Mouse (Mus musculus) gastrocnemius, postnatal 4 days (tissue): ENCODE results near the gene Fam241a. TPM values are rescaled to one million over a fixed set of nuclear protein-coding genes. Genes with fewer than 3 reads are reported as not detected.

ENCODE experiments used
- DNase-seq, 2 experiments: peaks; one replicate each; pipeline ENCODE4 v3.0.0; 2021 to 2022; ENCODE audit warnings: low spot score in 2 of 2, mixed read lengths in 2 of 2
- long read RNA-seq, 2 experiments: library from polyadenylated mRNA; stranded (forward); transcript quantifications; one replicate each; pipeline ENCODE4 v2.0.0; 2021
- total RNA-seq, 2 experiments: library from RNA; stranded (reverse); gene quantifications; 2 replicates each; pipeline ENCODE4 v1.2.3; 2021

The Fam241a gene
- 1 to 10 TPM; 8.9 to 10.0 TPM for total RNA-seq
- long read RNA-seq, experiment 1, transcript Fam241a-202 (2 exons, 2,234 nt): major isoform, 19 of 19 reads
- long read RNA-seq, experiment 1, partial matches to known transcripts: 0 of 19 reads
- long read RNA-seq, experiment 1, other reads (novel, unspliced or antisense): 0 of 19 reads
- long read RNA-seq, experiment 2, transcript Fam241a-202 (2 exons, 2,234 nt): major isoform, 13 of 18 reads
- long read RNA-seq, experiment 2, partial matches to known transcripts: 0 of 18 reads
- long read RNA-seq, experiment 2, other reads (novel, unspliced or antisense): 1 of 18 reads

DNA sequence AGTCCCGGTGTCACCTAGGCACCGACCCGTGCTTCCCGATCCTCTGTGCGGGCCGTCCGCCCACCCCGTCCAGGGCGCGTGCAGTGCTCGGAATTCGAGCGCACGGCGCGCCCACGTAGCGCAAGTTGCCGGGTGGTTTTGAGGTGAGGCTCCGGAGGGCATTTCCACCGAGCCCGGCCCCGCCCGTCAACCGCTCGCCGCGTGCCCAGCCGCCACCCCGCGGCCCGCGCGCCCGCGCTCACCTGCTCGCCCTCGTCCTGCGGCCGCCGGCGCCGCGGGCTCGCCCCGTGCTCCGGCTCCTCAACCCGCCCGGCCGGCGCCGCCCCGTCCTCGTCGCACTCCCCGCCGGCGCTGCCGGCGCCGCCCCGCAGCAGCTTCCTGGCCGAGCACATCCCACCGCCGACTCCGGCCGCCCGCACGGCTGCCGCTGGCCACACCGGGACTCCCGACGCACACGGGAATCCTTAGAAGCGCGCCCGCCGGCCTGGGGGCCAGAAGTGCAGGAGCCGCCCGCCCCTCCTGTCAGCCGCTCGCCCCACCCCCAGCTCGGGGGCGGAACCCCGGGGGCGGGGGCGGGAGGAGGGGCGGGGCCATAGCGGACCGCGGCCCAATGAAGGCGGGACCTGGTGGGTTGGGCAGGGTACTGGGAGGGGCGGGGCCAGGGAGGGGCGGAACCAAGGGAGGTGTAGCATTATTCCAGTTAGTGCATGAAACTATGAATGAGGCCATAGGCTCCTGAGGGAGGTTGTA lies at the start of gene Fam241a:
Fam241a (minus strand) TSS at position 533 of the 750 bp plus-strand sequence.
- peak; percentile 71 to 77 for DNase-seq

DNA sequence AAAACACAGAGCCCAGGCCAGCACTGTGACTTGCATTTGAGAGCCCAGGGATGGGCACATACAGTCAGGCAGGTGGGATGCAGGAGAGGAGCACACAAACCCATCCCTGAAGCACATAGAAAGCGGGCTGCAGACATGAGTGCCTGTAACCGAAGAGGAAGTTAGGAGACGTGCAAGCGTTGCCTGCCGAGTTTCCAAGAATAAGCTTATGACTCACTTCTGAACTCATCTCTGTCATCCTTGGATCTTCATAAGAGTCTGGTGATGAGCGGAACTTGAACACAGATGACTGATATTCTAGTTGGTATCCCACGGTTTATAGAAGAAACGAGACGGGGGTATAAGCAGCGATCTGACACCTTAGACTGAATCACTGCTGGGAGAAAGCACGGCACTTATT lies 36.3 kb upstream of the Fam241a start:
- no peak for DNase-seq

DNA sequence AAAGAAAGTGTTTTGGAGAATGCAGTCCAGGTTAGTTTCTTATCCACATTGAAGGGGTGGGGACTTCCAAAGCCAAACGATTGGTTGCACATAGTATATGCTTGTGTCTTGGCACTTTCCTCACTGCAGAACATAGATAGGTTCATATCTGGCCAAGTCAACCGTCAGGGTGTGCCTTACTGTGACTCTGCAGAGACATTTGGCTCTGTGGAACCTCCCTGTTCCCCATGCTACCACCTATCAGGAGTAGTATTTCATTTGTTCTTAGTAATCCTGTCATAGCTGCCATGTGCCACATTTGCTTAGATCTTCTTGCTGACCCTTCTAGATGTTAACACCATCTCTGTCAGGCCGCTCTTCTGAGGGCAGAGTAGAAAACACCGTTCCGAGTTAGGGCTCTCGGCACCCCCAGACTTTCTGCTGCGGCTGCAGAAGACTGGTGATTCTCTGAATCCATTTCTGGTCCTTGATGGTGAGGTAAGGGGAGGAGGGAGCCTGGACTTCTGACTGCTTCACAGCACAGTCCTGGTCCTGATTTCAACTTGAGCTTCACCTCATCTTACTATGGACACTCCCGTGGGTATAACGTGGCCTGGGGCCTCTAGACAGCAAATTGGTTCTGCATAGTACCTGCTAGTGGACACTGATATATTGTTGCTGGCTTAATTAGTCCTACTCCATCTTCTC lies 34.3 kb upstream of the Fam241a start:
- no peak for DNase-seq

DNA sequence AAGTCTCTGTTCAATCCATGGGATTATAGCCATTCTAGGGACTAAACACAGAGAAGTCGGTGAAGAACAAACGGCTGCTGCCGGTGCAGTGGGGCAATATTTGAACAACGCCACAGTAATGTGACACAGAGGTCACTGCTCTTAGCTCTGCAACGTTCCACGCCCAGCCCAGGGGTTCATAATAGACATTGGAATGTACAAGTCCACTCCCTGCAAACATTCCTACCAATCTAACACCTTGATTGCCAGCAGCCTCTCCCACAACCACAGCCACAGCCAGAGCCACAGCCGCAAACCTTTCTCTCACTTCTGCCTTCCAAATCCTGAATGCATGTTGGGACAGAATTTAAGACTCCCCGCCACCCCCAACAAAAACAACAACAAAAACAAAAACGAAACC lies 33.8 kb upstream of the Fam241a start:
- no peak for DNase-seq

DNA sequence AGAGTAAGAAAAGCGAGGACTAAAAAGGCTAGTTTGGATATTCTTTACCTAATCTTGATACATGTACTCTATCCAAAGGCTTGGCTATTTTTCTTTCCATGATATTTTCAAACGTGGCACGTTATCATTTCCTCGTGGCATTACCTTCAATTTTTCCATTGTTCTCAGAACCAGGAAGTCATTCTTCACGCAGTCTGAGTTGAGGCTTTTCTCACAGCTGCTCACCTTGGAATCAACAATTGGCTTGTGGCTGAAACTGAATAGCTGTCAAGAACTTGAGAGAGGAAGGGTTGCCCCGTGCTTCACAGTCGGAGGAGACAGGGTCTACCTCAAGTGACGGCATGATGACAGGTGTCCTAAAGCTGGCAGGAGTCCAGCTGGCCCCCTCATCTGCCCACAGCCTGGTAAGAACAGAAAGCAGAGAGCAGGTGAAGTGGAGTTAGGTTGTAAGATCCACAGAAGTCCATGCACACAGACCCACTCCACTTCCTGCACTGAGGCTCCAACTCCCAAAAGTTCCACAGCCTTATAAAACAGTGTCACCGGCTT lies 30.6 kb upstream of the Fam241a start:
- no peak for DNase-seq

DNA sequence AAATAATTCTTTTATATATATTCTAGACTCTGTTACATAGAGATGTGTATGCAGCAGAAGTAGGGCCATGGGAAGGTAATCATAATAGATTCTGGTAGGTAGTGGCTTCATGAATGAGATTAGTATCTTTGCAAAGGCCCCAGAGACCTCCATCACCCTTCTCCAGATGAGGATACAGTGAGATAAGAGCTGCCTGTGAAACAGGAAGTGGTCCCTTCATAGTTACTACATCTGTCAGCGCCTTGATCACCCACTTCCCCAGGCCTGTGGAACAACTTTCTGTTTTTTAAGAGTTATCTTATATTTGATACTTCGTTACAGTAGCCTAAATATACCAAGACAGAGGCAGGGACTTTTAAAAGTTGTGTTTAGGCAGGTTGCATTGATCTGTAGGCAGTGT lies 28.3 kb upstream of the Fam241a start:
- no peak for DNase-seq

DNA sequence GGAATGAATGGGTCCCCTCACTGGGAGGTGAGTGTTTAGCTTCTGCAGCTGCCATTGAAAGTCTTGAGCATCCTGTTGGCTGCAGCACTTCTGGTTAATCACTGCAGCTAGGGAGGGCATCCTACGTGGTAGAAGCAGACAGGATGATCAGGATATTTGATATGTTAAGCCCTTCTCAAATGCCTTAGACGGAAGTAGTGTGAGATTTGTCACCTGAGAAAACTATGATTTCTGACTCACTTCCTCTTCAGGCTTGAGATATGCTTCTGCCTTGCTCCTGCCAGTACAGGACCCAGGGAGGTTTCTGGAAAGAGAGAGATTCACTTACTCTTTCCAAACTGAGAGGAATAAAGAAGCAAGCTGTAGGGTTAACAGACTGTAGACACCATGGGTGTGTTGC lies 27.1 kb upstream of the Fam241a start:
- DNase-seq: no peak

DNA sequence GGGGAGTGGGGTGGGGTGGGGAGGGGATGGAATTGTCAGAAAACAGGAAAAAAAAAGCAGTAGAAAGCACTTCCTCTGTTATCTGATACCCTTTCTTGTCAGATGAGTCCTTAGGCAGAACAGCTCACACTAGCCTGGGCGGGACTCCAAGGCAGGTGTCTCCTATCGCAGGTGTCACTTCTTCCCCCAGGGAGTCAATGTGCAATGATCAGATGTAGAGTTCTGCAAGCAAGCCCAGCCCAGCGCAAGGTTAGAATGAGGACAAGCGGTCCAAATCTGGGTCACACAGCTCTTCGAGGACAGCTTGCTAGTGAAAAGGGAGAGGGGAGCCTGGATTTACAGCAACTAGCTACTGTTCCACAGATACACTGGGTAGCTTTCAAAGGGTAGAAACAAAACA lies 26.0 kb upstream of the Fam241a start:
- DNase-seq: no peak

DNA sequence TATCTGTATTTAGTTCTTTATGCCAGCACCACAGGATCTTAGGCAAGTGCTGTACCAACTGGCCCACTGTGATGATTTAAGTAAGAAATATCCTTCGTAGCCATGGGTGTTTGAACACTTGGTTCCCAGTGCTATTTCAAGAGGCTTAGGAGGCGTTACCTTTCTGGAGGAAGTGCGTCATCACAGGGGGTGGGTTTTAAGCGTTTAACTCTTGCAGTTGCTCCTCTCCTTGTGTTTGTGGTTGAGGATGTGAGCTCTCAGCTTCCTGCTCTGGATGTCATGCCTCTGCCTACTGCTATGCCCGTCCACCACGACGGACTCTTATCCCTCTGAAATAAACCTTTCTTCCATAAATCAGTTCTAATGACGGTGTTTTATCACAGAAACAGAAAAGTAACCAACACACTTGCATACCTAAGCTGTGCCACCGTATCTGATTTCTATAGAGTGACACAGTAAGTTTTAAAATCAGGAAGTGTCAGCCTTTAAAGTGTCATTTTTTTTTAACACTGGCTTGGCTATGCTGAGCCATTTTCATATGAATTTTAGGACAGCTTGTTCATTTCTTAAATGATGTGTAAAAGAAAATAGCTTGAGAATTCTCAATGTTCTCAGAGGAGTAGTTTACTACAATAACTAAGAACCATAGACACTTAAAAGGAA lies 22.0 kb upstream of the Fam241a start:
- DNase-seq: no peak

DNA sequence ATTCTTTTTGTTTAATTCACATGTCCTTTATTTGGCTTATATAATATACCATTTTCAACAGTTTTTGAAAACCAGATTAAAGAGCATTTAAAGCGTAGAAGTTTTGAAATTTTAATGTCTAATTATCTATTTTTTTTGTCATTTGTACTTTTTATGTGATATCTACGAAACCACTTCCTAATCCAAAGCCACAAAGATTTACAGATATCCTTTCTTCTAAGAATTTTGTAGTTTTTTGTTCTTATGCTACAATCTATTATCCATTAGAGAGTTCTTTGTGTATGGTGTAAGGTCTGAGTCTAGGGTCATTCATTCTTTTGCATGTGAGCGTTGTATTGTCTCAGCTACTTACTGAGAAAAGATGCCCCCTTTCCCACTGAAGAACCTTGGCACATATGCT lies 21.4 kb upstream of the Fam241a start:
- DNase-seq: no peak

DNA sequence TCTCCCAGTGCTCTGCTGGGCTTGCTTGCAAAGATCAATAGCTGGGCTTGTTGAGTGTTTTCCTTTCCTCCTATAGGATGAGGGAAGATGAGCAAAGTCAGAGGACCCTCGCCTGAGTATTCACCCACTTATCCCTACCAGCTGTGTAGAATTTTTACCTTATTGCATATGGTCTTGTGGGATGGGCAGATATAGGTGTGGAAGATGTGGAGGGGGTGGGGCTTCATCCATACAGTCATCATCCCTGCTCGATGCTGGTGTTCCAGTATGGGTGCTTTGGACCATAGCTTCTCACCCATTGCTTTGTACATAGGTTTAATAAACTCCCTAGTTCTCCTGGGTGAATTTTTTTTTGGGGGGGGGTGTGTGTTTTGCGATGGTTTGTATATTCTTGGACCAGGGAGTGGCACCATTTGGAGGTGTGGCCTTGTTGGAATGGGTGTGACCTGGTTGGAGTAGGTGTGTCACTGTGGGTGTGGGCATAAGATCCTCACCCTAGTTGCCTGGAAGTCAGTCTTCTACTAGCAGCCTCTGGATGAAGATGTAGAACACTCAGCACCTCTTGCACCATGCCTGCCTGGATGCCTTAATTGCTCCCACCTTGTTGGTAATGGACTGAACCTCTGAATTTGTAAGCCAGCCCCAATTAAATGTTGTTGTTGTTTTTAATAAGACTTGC lies 19.7 kb upstream of the Fam241a start:
- no peak for DNase-seq

DNA sequence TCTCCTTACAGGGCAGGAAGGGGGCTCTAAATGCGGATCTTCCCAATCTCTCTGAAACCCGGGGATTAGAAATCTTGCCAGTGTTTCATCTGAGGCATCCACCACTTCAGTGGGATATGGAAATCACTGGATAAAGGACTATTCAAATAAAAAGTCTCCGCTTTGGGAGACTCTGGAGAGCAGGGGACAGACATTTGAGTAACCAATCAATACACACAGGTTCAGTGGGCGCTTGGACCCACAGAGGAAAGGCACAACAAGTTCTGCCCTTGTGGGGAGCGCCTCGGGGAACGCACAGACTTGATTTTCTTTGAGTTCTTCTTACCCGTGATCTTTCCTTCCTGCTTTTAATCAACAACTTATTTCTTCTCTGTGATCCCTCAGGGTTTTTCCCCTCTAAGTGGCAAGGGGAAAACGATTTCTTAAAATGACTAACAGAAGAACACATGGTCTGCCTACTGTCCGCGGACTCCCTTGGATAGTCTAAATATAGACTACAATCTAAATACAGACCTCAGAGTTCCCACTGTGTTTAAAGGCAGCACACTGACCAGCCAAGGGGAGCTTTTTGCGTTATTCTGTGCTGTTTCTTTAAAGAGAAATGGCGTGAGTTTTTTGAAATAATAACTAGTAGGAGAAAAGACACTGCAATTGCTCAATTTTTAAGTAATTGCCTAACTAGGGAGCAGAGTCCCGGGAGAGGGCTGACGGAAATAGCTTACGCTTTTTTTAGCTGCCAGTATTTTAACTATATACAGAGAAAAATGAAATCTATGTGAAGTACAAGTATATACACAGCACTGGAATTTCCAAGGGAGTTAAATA lies 18.0 kb upstream of the Fam241a start:
- DNase-seq: no peak

DNA sequence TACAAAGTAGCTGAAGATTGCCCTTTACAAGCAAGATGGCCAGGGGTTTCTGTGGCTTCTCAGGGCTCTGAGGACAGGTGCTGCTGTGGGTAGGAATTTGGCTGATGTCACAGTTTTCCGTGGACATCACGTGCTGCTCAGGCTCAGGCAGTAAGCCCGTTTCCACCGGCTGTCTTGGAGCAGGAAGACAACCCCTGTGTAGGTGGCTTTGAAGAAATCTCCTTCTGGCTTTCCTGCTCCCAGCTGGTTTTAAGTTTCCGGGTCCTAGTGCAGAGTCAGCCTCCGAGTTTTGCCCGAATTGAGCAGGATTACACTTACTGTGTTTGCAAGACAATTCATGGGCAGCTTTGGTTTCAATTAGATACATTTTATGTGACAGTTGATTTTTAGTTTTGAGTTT lies 13.8 kb upstream of the Fam241a start:
- no peak for DNase-seq

DNA sequence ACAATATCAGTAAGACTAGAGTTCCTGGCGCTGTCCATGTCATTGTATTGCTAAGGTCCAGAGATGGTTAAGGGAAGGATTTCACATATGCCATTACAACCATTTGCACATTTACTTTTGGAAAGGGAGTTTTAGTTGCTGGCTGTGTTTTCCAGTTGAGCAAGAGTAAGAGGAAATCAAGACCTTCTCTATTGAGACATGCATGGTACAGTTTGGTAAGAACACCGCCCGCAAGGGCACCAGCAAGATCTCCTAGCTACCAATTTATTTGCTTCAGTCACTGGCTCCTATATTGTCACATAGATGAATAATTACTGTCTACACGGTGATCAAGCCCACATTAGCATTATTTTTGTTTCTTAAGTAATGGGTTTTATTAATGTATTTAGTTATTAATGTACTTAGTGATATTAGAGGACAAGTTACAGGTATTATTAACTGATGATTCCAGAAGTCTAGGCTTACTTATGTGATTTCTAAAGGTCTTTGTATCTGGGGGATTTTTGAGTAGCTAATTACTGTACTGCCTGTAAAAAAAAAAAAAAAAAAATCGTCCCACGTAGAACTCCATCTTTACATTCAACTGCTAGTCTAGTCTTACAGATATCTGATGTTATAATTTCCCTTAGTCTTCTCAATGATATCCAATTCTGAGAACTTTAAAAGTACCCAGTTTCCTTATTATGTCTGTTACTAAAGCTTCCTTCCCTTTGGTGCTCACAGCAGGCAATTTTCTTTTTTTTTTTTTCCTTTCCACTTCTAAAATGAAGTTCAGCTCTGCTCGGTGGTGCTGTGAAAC lies 944 bp downstream of the Fam241a start:
- DNase-seq: no peak

DNA sequence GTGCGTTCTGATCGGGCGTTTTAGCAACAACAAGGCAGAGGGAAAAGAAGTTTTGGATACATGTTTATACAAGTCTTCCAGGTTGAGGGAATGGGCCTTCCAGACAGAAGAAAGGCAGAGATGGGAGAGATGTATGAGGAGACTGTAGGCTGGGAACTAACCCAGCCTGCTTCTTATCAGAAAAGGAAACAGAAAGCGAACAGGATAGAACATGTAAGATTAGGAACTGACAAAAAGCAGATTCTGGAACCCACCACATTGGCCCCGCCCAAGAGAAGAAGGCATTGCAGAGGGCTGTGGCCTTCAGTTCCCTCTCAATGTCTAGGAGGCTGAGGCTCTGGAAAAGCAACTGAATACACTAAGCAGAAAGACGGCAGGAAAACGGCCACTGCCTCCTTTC lies 2.2 kb downstream of the Fam241a start:
- no peak for DNase-seq

DNA sequence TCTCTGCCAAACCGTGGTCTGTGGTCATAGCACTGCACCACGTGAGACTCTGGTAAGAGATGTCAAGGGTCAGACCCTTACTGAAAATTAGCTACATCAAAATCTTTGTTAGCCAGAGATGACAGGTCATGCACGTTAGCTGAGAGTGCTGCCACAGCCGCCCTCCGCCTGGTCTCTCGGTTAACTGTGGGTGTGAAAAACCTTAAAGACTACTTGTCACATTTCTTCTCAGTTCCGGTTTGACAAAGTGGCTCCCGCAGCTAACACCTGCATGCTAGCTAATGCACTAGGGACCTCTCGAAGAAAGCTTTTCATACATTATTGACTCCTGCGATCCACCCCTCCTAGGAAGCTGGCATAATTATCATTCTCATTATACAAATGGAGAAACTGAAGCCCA lies 4.2 kb downstream of the Fam241a start:
- DNase-seq: no peak

DNA sequence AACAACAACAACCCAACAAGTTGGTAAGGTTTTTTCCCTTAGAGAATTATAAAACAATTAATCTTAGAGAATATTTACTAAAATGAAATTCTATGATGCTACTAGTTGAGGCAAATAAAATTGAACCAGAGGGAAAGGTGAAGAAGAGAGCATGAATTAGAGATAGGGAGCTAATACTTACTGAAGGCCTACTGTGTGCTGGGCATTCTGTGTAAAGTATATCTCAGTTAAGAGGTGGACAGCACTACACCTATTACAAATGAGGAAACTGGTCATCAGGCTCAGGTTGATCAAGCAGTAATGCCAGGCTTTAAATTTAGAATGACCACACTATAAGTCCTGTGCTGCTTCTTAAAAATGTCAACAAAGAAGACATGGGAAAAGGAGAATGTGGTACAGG lies 6.1 kb downstream of the Fam241a start:
- DNase-seq: no peak

DNA sequence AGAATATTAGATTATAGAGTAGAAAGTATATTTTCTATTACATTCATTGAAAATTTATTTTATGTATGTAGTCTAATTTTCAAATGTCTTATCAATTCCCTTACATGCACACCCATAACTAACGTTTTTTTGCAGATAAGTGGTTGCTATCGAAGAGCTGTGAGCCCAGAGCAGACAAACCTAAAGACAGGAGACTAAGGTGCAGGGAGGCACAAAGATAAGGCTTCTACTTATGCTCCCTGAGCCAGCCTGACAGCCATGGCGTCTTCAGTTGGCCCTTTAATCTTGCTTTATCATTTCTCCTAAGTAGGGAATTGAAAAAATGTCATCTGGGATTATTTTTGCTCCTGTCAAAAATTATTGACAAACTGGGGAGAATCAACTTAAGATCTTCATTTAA lies 6.6 kb downstream of the Fam241a start:
- no peak for DNase-seq

DNA sequence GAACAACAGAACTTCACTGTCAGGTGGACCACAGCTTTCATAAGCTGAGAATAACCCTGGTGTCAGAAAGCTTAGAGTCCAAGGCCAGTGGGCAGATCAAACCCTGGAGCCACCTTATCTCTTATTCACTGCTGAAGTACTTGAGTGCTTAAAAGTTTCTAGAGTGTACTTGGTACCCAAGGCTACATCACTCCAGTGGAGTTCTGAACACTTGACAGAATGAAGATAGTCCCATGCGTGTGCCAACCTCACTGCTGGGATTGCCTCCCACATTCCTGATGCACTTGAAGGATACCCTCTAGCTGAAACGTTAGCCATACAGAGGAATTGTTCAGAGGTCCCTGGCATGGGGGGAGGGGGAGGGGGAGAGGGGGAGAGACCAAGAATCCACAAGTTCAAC lies 14.4 kb downstream of the Fam241a start:
- DNase-seq: no peak
